Mouse (Mus musculus) spleen, postnatal 4 days (tissue): ENCODE measurements around the gene Gm20532.

Experiments used
- DNase-seq, 2 experiments: peaks; one replicate each; pipeline ENCODE4 v3.0.0; 2022; ENCODE audit warnings: low spot score in 2 of 2

Gm20532 gene

GRCm38 (mm10) chr2:26622984-26623383 is 36.5 kb downstream of the Gm20532 start:
- no peak for DNase-seq

- DNase-seq, result no peak
Observed at GRCm38 (mm10) chr2:26625419-26625818, 39.0 kb downstream of the Gm20532 start.

GRCm38 (mm10) chr2:26626081-26626480 is 39.6 kb downstream of the Gm20532 start:
- no peak for DNase-seq

- peak in 1 of 2 experiments; percentile 27 for DNase-seq
Observed at GRCm38 (mm10) chr2:26627921-26628739, 41.7 kb downstream of the Gm20532 start, which contains the start of gene Fam69b. Gene Fam69b, plus strand, starts transcription at chr2:26628457.

- DNase-seq, result no peak
Observed at GRCm38 (mm10) chr2:26628792-26629437, 42.5 kb downstream of the Gm20532 start.

GRCm38 (mm10) chr2:26632541-26633395 is 46.3 kb downstream of the Gm20532 start:
- DNase-seq, result no peak

GRCm38 (mm10) chr2:26633953-26634530 is 47.6 kb downstream of the Gm20532 start:
- peak in 1 of 2 experiments; percentile 58 for DNase-seq

- peak in 1 of 2 experiments; percentile 65 for DNase-seq
Observed at GRCm38 (mm10) chr2:26634629-26635488, 48.4 kb downstream of the Gm20532 start.

GRCm38 (mm10) chr2:26635489-26636324 is 49.3 kb downstream of the Gm20532 start:
- DNase-seq, result no peak

- no peak for DNase-seq
Observed at GRCm38 (mm10) chr2:26636325-26636635, 49.8 kb downstream of the Gm20532 start.

GRCm38 (mm10) chr2:26637316-26637932 is 51.0 kb downstream of the Gm20532 start:
- no peak for DNase-seq

- peak in 1 of 2 experiments; percentile 55 for DNase-seq
Observed at GRCm38 (mm10) chr2:26638039-26638438, 51.6 kb downstream of the Gm20532 start.

GRCm38 (mm10) chr2:26638572-26638971 is 52.1 kb downstream of the Gm20532 start:
- DNase-seq, result peak in 1 of 2 experiments; percentile 54

GRCm38 (mm10) chr2:26639083-26639482 is 52.6 kb downstream of the Gm20532 start:
- DNase-seq, result peak; percentile 59 to 75

GRCm38 (mm10) chr2:26639838-26640830 is 53.7 kb downstream of the Gm20532 start:
- peak; percentile 94 to 99 for DNase-seq

- no peak for DNase-seq
Observed at GRCm38 (mm10) chr2:26641006-26641647, 54.7 kb downstream of the Gm20532 start.

- peak; percentile 56 to 80 for DNase-seq
Observed at GRCm38 (mm10) chr2:26643942-26644341, 57.5 kb downstream of the Gm20532 start.
